Mouse (Mus musculus) embryonic fibroblast, embryonic 13.5 days (primary cell): Measurements from ENCODE around the gene Smarce1.

Source experiments
- CTCF ChIP-seq: IDR thresholded peaks from 2 replicates; pipeline ENCODE4 v1.5.1; 2011; ENCODE audit warnings: mild to moderate bottlenecking, control low read depth, low read length, moderate library complexity, borderline replicate concordance; ENCODE audit not compliant: insufficient read depth
- POLR2A ChIP-seq: IDR thresholded peaks from 2 replicates; pipeline ENCODE4 v1.6.1; 2011; ENCODE audit warnings: low read depth, mild to moderate bottlenecking, control low read depth, low read length, moderate library complexity

DNA sequence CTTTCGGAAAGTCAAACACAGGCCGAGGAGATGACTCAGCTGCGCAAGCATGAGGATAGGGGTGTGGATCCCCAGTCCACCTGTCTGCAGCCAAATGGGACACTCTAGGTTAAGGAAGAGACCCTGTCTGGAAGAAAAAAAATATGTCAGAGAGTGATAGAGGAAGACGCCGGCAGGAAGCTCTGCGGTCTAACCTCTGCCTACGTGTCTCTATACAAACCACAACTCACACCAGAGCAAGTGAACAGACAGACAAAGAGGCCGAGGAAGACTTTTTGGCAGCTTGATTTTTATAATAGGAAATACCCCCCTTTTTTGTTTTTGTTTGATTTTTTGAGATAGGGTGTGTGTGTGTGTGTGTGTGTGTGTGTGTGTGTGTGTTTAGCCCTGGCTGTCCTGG, 24.5 kb upstream of the Smarce1 start:
- no peak for TF ChIP-seq CTCF
- no peak for TF ChIP-seq POLR2A
